Mouse (Mus musculus): ENCODE data around the gene Flvcr2.

DNA sequence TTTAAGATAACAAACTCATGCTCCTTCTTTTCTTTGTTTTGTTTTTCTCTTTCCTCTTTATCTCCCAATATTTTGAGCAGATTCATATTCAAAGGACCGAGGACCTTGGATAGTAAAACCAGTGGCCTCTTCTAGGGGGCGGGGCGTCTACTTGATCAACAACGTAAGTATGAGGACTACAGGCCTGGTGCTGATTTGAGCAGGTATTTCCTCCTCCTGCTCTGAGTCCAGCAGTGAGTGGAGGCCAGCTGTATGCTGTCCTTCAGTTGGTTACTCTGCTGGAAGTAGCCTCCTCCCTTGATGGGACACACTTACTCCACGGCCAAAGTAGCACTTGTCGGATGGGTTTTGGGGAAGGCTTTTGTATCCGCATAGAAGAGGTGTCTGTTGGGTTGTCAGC lies 111.0 kb downstream of the Flvcr2 start:
- TF ChIP-seq CTCF (IDR thresholded peaks at IDR 0.05; ENCODE audit: borderline replicate concordance, insufficient read depth, low read depth, low read length) (no peak), POLR2A (IDR thresholded peaks at IDR 0.05; ENCODE audit: borderline replicate concordance, insufficient read depth, low read length) (no peak)
